Mouse (Mus musculus) cerebellum, adult 2 months (tissue): ENCODE measurements around the gene Ogdh. TPM values are rescaled to one million over a fixed set of nuclear protein-coding genes. Genes with fewer than 3 reads are reported as not detected.

Experiments used
- DNase-seq, 2 experiments: peaks; one replicate each; pipeline ENCODE4 v3.0.0; 2021
- H3K27ac ChIP-seq: fragments of 200-500 bp; 2 replicates; pipeline ENCODE4 v1.5.1; 2012; ENCODE audit warnings: low read length, control low read depth, inconsistent platforms; ENCODE audit not compliant: insufficient read depth
- H3K27me3 ChIP-seq: fragments of 200-500 bp; 2 replicates; pipeline ENCODE4 v1.6.1; 2012; ENCODE audit warnings: inconsistent platforms, mild to moderate bottlenecking, low read length, moderate library complexity; ENCODE audit not compliant: control insufficient read depth, insufficient read depth
- H3K4me1 ChIP-seq: fragments of 200-500 bp; 2 replicates; pipeline ENCODE4 v1.6.1; 2011; ENCODE audit warnings: low read length; ENCODE audit not compliant: control insufficient read depth, insufficient read depth
- H3K4me3 ChIP-seq: fragments of 200-500 bp; replicated peaks from 2 replicates; pipeline ENCODE3; 2011; ENCODE audit warnings: mild to moderate bottlenecking, low read depth, low read length, control low read depth; ENCODE audit not compliant: insufficient read depth
- CTCF ChIP-seq: fragments of 200-500 bp; IDR thresholded peaks from 2 replicates; pipeline ENCODE4 v1.5.1; 2011; ENCODE audit warnings: low read depth, mild to moderate bottlenecking, control low read depth, low read length, moderate library complexity, borderline replicate concordance; ENCODE audit not compliant: insufficient read depth
- POLR2A ChIP-seq: fragments of 200-500 bp; IDR thresholded peaks from 2 replicates; pipeline ENCODE4 v1.6.1; 2011; ENCODE audit warnings: low read length, control low read depth, borderline replicate concordance; ENCODE audit not compliant: insufficient read depth
- WGBS: fragments of 180-500 bp; shearing (Covaris S2); methylation state at CpG from one replicate; pipeline ENCODE4 v1.1.7; 2018; 5-methylcytosine and 5-hydroxymethylcytosine counted together
- polyA plus RNA-seq: library from polyadenylated mRNA; depleted of rRNA; stranded (reverse); fragments of >200 nt; gene quantifications from 2 replicates; pipeline ENCODE4 v1.2.3, GENCODE M21; 2012

Ogdh gene
- polyA plus RNA-seq, 1 experiment: 235 TPM

GRCm38 (mm10) chr11:6290138-6290537 is 1.3 kb upstream of the Ogdh start:
- Histone ChIP-seq H3K27ac (no peak overlapping the region), H3K4me3 (no peak overlapping the region), H3K4me1 (peaks cover 2% of the 10 kb centered on the region; the same call in 1 of the 2 replicates), H3K27me3 (no peaks in the 10 kb centered on the region)
- WGBS: over 99% methylated on average over 3 of the region's 3 CpGs
- TF ChIP-seq POLR2A (no peak), CTCF (no peak)
- DNase-seq: no peak

GRCm38 (mm10) chr11:6290883-6291282 is 550 bp upstream of the Ogdh start:
- no peaks in the 10 kb centered on the region for H3K27me3 ChIP-seq
- H3K27ac ChIP-seq: no peak overlapping the region
- H3K4me1 ChIP-seq: peaks cover 2% of the 10 kb centered on the region; the same call in 1 of the 2 replicates
- 30% methylated on average over 3 of the region's 3 CpGs for WGBS
- peak overlapping the region; percentile 89 for H3K4me3 ChIP-seq
- TF ChIP-seq CTCF (no peak), POLR2A (no peak)
- peak in 1 of 2 experiments; percentile 31 for DNase-seq

- DNase-seq: peak in 1 of 2 experiments; percentile 84
- 14% methylated on average over 33 of the region's 33 CpGs for WGBS
- TF ChIP-seq POLR2A (peak; percentile 35; the same call in 1 of the 2 replicates), CTCF (no peak; the same call in 1 of the 2 replicates)
- H3K4me1 ChIP-seq: peaks cover 2% of the 10 kb centered on the region; the same call in 1 of the 2 replicates
- H3K27ac ChIP-seq: peak overlapping the region; percentile 82
- no peaks in the 10 kb centered on the region for H3K27me3 ChIP-seq
- peak overlapping the region; percentile 89 for H3K4me3 ChIP-seq
Measured at GRCm38 (mm10) chr11:6292116-6292987, 919 bp downstream of the Ogdh start.

GRCm38 (mm10) chr11:6292988-6293349 is 1.5 kb downstream of the Ogdh start:
- H3K4me1 ChIP-seq: peaks cover 2% of the 10 kb centered on the region; the same call in 1 of the 2 replicates
- H3K4me3 ChIP-seq: peak overlapping the region; percentile 89
- H3K27ac ChIP-seq: 0 out of 2 replicates have a peak overlapping the region, but pooled peaks have one; percentile 82
- no peaks in the 10 kb centered on the region for H3K27me3 ChIP-seq
- no peak for DNase-seq
- TF ChIP-seq CTCF (no peak), POLR2A (no peak)
- 89% methylated on average over 4 of the region's 4 CpGs for WGBS

- no peak for DNase-seq
- Histone ChIP-seq H3K4me1 (peaks cover 2% of the 10 kb centered on the region; the same call in 1 of the 2 replicates), H3K27me3 (no peaks in the 10 kb centered on the region), H3K4me3 (no peak overlapping the region), H3K27ac (no peak overlapping the region)
- 92% methylated on average over 2 of the region's 2 CpGs for WGBS
- TF ChIP-seq CTCF: no peak
- no peak for TF ChIP-seq POLR2A
Measured at GRCm38 (mm10) chr11:6293601-6294000, 2.2 kb downstream of the Ogdh start.

GRCm38 (mm10) chr11:6294632-6295031 is 3.2 kb downstream of the Ogdh start:
- Histone ChIP-seq H3K27me3 (no peaks in the 10 kb centered on the region), H3K27ac (no peak overlapping the region), H3K4me1 (peaks cover 2% of the 10 kb centered on the region; the same call in 1 of the 2 replicates), H3K4me3 (no peak overlapping the region)
- 96% methylated on average over 4 of the region's 4 CpGs for WGBS
- TF ChIP-seq CTCF (no peak), POLR2A (no peak)
- DNase-seq: no peak

- no peak for DNase-seq
- no peak overlapping the region for H3K27ac ChIP-seq
- H3K4me1 ChIP-seq: peaks cover 2% of the 10 kb centered on the region; the same call in 1 of the 2 replicates
- no peak overlapping the region for H3K4me3 ChIP-seq
- no peaks in the 10 kb centered on the region for H3K27me3 ChIP-seq
- TF ChIP-seq CTCF (no peak), POLR2A (no peak)
Measured at GRCm38 (mm10) chr11:6296077-6296476, 4.6 kb downstream of the Ogdh start.

GRCm38 (mm10) chr11:6299435-6299834 is 8.0 kb downstream of the Ogdh start:
- Histone ChIP-seq H3K27me3 (no peaks in the 10 kb centered on the region), H3K4me1 (no peaks in the 10 kb centered on the region; the same call in 1 of the 2 replicates), H3K27ac (no peak overlapping the region), H3K4me3 (no peak overlapping the region)
- DNase-seq: no peak
- 84% methylated on average over 2 of the region's 2 CpGs for WGBS
- TF ChIP-seq POLR2A (no peak), CTCF (no peak)
